Mouse (Mus musculus): ENCODE results near the gene Znrf3.

DNA sequence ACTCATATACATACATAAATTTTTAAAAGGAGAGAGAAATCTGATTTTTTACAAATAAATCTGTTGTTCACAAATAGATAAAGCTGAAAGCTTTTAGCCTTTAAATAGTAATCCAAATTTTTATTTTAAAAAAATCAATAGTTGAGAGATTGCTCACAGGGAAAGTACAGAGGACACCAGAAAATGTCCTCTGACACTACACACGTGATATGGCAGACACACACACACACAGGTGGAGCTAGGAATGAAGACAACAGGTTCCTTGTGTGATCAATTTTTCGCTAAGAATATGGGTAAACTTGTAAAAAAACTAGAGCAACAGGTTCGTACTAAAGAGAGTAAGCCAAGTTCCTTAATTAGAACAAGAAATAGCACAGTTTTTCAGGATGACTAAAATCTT, 118.4 kb downstream of the Znrf3 start:
- TF ChIP-seq GATA1 (IDR thresholded peaks at IDR 0.05; ENCODE audit: borderline replicate concordance, low read length) = no peak
- TF ChIP-seq FLI1 (IDR thresholded peaks at IDR 0.05; ENCODE audit: low read length) = no peak

Data from megakaryocyte, embryonic 14.5 days (primary cell).